Mouse (Mus musculus): ENCODE measurements around the gene Bub1b. TPM values are rescaled to one million over a fixed set of nuclear protein-coding genes. Genes with fewer than 3 reads are reported as not detected.
"Not testable (repeated sequence)": the region's sequence is repeated elsewhere in the genome, so short reads cannot be mapped to it uniquely, and the experiment has no call there.

Bub1b gene
- polyA plus RNA-seq (2015; fragmentation: Nextera tagmentation; extraction: Ambion mirVana) = 12.7 and 15.7 TPM in 2 replicates

DNA sequence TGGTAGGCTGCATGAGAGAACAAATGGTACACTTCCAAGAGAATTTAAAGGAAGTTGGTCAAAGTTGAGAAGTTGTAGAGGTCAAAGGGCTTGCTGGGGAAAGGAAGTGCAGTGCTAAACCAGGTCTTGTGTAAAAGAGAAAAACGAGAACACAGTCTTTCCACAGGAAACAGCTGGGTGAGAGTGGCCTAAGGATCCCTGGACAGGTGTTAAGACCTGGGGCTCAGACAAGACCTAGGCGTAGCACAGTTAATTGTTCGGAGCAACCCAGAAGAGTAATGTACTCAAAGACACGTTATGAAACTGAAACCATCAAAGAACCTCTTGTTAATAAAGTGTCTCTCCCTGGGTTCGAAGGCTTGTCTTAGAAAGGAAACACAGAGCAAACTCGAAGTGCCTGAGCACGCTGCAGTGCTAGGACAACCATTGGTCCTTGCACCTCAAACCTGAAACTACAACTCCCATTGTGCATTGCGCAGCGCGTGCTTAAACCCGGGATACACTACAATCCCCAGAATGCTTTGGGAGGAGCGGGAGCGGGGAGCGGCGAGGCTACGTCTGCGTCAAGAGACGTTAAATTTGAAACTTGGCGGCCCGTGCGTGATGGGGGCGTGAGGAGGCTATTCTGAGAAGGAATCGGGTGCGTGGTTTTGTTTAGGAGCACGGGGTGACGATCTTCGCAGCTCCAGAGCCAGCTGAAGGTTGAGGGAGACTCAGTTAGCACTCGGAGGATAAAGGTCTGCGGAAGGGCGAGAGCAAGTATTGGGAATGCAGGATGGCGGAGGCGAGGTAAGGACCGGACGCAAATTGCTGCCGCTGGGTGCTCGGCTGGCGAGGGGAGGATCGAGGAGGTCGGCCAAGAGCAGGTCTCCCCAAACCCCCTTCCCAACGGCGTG lies at the start of gene Bub1b:
Gene Bub1b, plus strand, starts transcription at position 539 of the 896 bp plus-strand sequence.
- Histone ChIP-seq H3K9ac (replicated peaks) (peak within 1 kb of the TSS; percentile 91), H3K9me3 (ENCODE audit: low read length) (no peaks in the 10 kb centered on the region), H3K4me2 (ENCODE audit: low read depth, low read length) (peak within 1 kb of the TSS; percentile 89), H3K27ac (ENCODE audit: low read depth) (peak within 1 kb of the TSS; percentile 46), H3K4me1 (ENCODE audit: insufficient read depth) (peaks cover 15% of the 10 kb centered on the region), H3K36me3 (replicated peaks; ENCODE audit: insufficient read depth, low read length) (peaks cover 18% of the 10 kb centered on the region), H3K27me3 (ENCODE audit: insufficient read depth, low read length) (no peaks in the 10 kb centered on the region), H3K4me3 (ENCODE audit: low read depth, low read length) (peak within 1 kb of the TSS; percentile 91)
- WGBS (ENCODE audit: insufficient replicate concordance) = 5% methylated on average over 41 of the region's 41 CpGs
- ATAC-seq (peak; percentile 97), DNase-seq (peak; percentile 93)
- no peak for TF ChIP-seq CTCF (IDR thresholded peaks at IDR 0.05; ENCODE audit: low read depth)
- no peak for TF ChIP-seq EP300 (IDR thresholded peaks at IDR 0.05; ENCODE audit: low read depth)

DNA sequence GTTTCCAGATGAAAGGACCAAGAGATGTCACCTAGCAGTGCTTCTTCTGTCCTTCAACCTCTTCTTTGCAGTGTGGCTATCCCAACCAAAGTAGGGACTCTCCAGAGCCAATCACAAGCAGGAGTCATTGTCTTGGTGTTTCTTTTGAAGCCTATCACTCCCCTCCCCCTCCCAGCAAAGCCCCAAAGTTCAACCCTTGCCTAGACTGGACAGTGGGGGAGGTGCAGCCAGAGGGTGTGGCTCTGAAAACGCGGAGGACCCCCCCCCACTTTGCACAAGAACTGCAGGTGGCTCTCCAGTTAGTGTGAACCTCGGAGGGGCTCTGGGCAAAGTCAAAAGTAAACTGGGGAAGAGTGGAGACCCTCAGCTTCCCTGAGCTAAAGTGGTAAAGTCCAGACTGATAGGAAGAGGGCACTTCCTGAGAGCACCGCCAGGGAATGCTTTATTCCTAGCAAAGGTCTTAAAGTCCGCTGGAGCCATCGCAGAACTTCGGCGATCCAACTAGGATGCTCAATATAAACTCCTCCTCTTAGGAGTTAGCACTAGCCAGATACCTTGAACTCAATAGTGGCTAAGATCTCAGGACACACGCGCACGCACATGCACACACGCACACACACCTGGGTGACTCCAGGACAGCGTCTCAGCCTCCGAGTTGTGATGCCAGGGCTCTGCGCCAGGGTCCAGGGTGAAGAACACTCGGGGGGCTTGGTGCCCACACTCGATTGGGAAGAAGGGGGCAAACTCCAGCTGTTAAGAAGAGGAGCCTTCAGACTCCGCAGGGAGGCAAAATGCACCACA lies 49.4 kb upstream of the Bub1b start:
- peaks cover 51% of the 10 kb centered on the region for H3K4me1 ChIP-seq (ENCODE audit: insufficient read depth)

GRCm38 (mm10) chr2:118549507-118550473 lies 48.2 kb upstream of the Bub1b start, which contains the start of gene Bmf:
Gene Bmf (minus strand): TSS chr2:118549687.
- no peaks in the 10 kb centered on the region for H3K27me3 ChIP-seq (ENCODE audit: insufficient read depth, low read length)
- peak within 1 kb of the TSS; percentile 70 for H3K27ac ChIP-seq (ENCODE audit: low read depth)
- peak within 1 kb of the TSS; percentile 91 for H3K4me2 ChIP-seq (ENCODE audit: low read depth, low read length)
- H3K9ac ChIP-seq (replicated peaks) = peak within 1 kb of the TSS; percentile 79
- under 1% methylated on average over 42 of the region's 45 CpGs for WGBS (ENCODE audit: insufficient replicate concordance)
- DNase-seq (peak; percentile 95), ATAC-seq (peak; percentile 82)
- no peaks in the 10 kb centered on the region for H3K36me3 ChIP-seq (replicated peaks; ENCODE audit: insufficient read depth, low read length)
- H3K4me1 ChIP-seq (ENCODE audit: insufficient read depth) = peaks cover 47% of the 10 kb centered on the region
- no peaks in the 10 kb centered on the region for H3K9me3 ChIP-seq (ENCODE audit: low read length)
- peak within 1 kb of the TSS; percentile 79 for H3K4me3 ChIP-seq (ENCODE audit: low read depth, low read length)
- 0 out of 2 replicates have a peak, but pooled peaks have one; percentile 7 for TF ChIP-seq CTCF (IDR thresholded peaks at IDR 0.05; ENCODE audit: low read depth)
- peak; percentile 3; the same call in 1 of the 2 replicates for TF ChIP-seq EP300 (IDR thresholded peaks at IDR 0.05; ENCODE audit: low read depth)

More for the DNA sequence above, 49.4 kb upstream of the Bub1b start:
- TF ChIP-seq CTCF (IDR thresholded peaks at IDR 0.05; ENCODE audit: low read depth) (peak; percentile 36), EP300 (IDR thresholded peaks at IDR 0.05; ENCODE audit: low read depth) (no peak)
- Histone ChIP-seq H3K4me3 (ENCODE audit: low read depth, low read length) (peak overlapping the region; percentile 79), H3K9me3 (ENCODE audit: low read length) (no peaks in the 10 kb centered on the region), H3K27me3 (ENCODE audit: insufficient read depth, low read length) (no peaks in the 10 kb centered on the region), H3K36me3 (replicated peaks; ENCODE audit: insufficient read depth, low read length) (no peaks in the 10 kb centered on the region), H3K27ac (ENCODE audit: low read depth) (peak overlapping the region; percentile 77), H3K4me2 (ENCODE audit: low read depth, low read length) (peak overlapping the region; percentile 91), H3K9ac (replicated peaks) (peak overlapping the region; percentile 79)
- 3% methylated on average over 18 of the region's 18 CpGs for WGBS (ENCODE audit: insufficient replicate concordance)
- DNase-seq (no peak), ATAC-seq (no peak)

DNA sequence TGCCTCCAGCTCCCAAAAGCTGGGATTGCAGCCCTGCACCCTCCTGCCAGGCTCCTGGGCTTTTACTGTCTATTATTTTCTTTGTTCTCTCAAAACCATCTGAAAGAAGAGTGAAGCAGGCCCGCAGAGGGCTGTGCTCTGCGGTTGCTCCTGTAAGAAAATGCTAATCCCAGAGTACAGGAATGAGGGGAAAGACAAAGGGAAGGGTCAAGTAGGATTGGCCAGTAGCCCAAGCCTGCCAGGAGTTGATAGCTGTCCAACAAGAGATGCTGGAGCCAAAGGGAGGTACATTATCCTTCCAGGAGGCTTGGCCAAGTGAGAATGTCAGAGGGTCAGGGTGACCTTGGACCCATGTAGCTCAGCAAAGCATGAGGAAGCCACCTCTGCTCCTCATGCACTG lies 46.4 kb upstream of the Bub1b start:
- no peak for DNase-seq
- H3K4me3 ChIP-seq (ENCODE audit: low read depth, low read length) = no peak overlapping the region
- H3K9me3 ChIP-seq (ENCODE audit: low read length) = no peaks in the 10 kb centered on the region
- WGBS (ENCODE audit: insufficient replicate concordance) = 77% methylated on average over 2 of the region's 2 CpGs
- no peak overlapping the region for H3K27ac ChIP-seq (ENCODE audit: low read depth)
- no peak for ATAC-seq
- no peak overlapping the region for H3K4me2 ChIP-seq (ENCODE audit: low read depth, low read length)
- peaks cover 29% of the 10 kb centered on the region for H3K4me1 ChIP-seq (ENCODE audit: insufficient read depth)
- H3K9ac ChIP-seq (replicated peaks) = no peak overlapping the region; the same call in 1 of the 2 replicates
- no peak for TF ChIP-seq CTCF (IDR thresholded peaks at IDR 0.05; ENCODE audit: low read depth)
- no peak for TF ChIP-seq EP300 (IDR thresholded peaks at IDR 0.05; ENCODE audit: low read depth)
- H3K27me3 ChIP-seq (ENCODE audit: insufficient read depth, low read length) = no peaks in the 10 kb centered on the region
- no peaks in the 10 kb centered on the region for H3K36me3 ChIP-seq (replicated peaks; ENCODE audit: insufficient read depth, low read length)

DNA sequence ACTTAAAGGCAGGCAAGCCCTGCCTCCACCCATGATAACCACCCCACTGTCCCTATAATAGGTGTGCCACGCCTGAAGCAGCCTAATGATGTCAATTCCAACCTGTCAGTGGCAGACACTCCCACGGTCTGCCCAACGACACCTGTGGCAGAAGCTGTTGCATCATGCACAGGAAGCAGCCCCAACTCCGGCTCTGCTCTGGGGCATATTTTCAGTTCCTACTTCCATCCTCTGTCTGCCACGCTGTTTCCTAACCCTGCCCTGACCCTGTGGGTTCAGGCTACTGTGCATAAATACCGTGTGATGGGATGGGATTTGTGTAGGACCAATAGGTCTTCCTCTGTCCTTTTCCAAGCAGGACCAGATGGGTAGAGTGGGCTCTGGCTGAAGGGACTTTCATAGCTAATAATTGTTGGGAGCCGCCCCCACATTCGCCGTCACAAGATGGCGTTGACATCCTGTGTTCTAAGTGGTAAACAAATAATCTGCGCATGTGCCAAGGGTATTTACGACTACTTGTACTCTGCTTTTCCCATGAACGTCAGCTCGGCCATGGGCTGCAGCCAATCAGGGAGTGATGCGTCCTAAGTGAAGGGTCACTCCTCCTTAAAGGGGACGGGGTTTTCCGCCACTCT lies 43.5 kb upstream of the Bub1b start:
- H3K9ac ChIP-seq (replicated peaks) = peak overlapping the region; percentile 55
- H3K4me3 ChIP-seq (ENCODE audit: low read depth, low read length) = peak overlapping the region; percentile 43
- ATAC-seq (peak; percentile 82), DNase-seq (peak; percentile 57)
- not testable (repeated sequence) for H3K27me3 ChIP-seq (ENCODE audit: insufficient read depth, low read length); H3K9me3 ChIP-seq (ENCODE audit: low read length); H3K36me3 ChIP-seq (replicated peaks; ENCODE audit: insufficient read depth, low read length); H3K4me1 ChIP-seq (ENCODE audit: insufficient read depth)
- 51% methylated on average over 14 of the region's 17 CpGs for WGBS (ENCODE audit: insufficient replicate concordance)
- peak overlapping the region; percentile 57 for H3K4me2 ChIP-seq (ENCODE audit: low read depth, low read length)
- peak overlapping the region; percentile 87 for H3K27ac ChIP-seq (ENCODE audit: low read depth)

All from liver, postnatal 0 days (tissue).